Mouse (Mus musculus) large intestine, adult 2 months (tissue): ENCODE measurements around the gene Kpna1. TPM values are rescaled to one million over a fixed set of nuclear protein-coding genes. Genes with fewer than 3 reads are reported as not detected.

ENCODE experiments used
- DNase-seq: peaks from one replicate; pipeline ENCODE4 v3.0.0-alpha.2; 2012; ENCODE audit warnings: low read depth, low spot score
- WGBS: fragments of 180-500 bp; shearing (Covaris S2); methylation state at CpG from one replicate; pipeline ENCODE4 v1.1.7; 2018; 5-methylcytosine and 5-hydroxymethylcytosine counted together
- polyA plus RNA-seq: library from polyadenylated mRNA; depleted of rRNA; stranded (reverse); fragments of >200 nt; gene quantifications from 2 replicates; pipeline ENCODE4 v1.2.3, GENCODE M21; 2012; rRNA removed

Kpna1 gene
- polyA plus RNA-seq, 1 experiment, result 5.7 TPM

- 74% methylated on average over 2 of the region's 2 CpGs for WGBS
- DNase-seq, result no peak
Measured at GRCm38 (mm10) chr16:36063315-36063714, 84.8 kb downstream of the Kpna1 start.

GRCm38 (mm10) chr16:36064904-36065303 is 86.4 kb downstream of the Kpna1 start:
- WGBS, result 83% methylated on average over 5 of the region's 5 CpGs
- no peak for DNase-seq

GRCm38 (mm10) chr16:36067694-36068093 is 89.1 kb downstream of the Kpna1 start:
- DNase-seq, result no peak
- WGBS, result 18% methylated on average over 2 of the region's 2 CpGs

GRCm38 (mm10) chr16:36068356-36068755 is 89.8 kb downstream of the Kpna1 start:
- WGBS, result 23% methylated on average over 3 of the region's 3 CpGs
- no peak for DNase-seq

GRCm38 (mm10) chr16:36069819-36070575 is 91.4 kb downstream of the Kpna1 start:
- peak; percentile 29 for DNase-seq
- WGBS, result 16% methylated on average over 9 of the region's 9 CpGs

- DNase-seq, result no peak
- 1% methylated on average over 16 of the region's 16 CpGs for WGBS
Measured at GRCm38 (mm10) chr16:36071071-36071449, 92.5 kb downstream of the Kpna1 start.

- DNase-seq, result peak; percentile 59
- under 1% methylated on average over 81 of the region's 81 CpGs for WGBS
Measured at GRCm38 (mm10) chr16:36071450-36072379, 93.2 kb downstream of the Kpna1 start, which contains the start of the genes Fam162a and Ccdc58. Gene Fam162a, minus strand, starts transcription at chr16:36071594. Gene Ccdc58, plus strand, starts transcription at chr16:36071685.

GRCm38 (mm10) chr16:36072410-36073011 is 94.0 kb downstream of the Kpna1 start:
- WGBS, result 26% methylated on average over 8 of the region's 8 CpGs
- DNase-seq, result no peak

GRCm38 (mm10) chr16:36074772-36075171 is 96.2 kb downstream of the Kpna1 start:
- 55% methylated on average over 3 of the region's 3 CpGs for WGBS
- DNase-seq, result no peak

- WGBS, result 96% methylated on average over 3 of the region's 3 CpGs
- DNase-seq, result no peak
Measured at GRCm38 (mm10) chr16:36079916-36080315, 101.4 kb downstream of the Kpna1 start.

Other genes starting within 250 kb of the Kpna1 start
- gene Dirc2, start 209.4 kb upstream of the Kpna1 start, polyA plus RNA-seq, result 32.3 and 38.1 TPM in 2 replicates
- gene Hspbap1, start 208.4 kb upstream of the Kpna1 start, polyA plus RNA-seq, result 4.7 and 6.0 TPM in 2 replicates
- 14.1 and 21.4 TPM in 2 replicates for gene Parp14, start 107.2 kb upstream of the Kpna1 start, polyA plus RNA-seq
- gene Parp9, start 40.3 kb upstream of the Kpna1 start, polyA plus RNA-seq, result 20.6 and 27.2 TPM in 2 replicates
- gene Dtx3l, start 39.6 kb upstream of the Kpna1 start, polyA plus RNA-seq, result 19.4 and 30.1 TPM in 2 replicates
- 1.8 and 2.0 TPM in 2 replicates for gene Wdr5b, start 62.4 kb downstream of the Kpna1 start, polyA plus RNA-seq
- gene Fam162a, start 92.8 kb downstream of the Kpna1 start, polyA plus RNA-seq, result 39.6 and 43.6 TPM in 2 replicates
- 14.3 and 16.2 TPM in 2 replicates for gene Ccdc58, start 92.9 kb downstream of the Kpna1 start, polyA plus RNA-seq
- gene Csta1, start 152.5 kb downstream of the Kpna1 start, polyA plus RNA-seq, result not detected in 2 replicates
- not detected in 2 replicates for gene Stfa2l1, start 178.1 kb downstream of the Kpna1 start, polyA plus RNA-seq
- not detected in 2 replicates for gene Gm5483, start 205.5 kb downstream of the Kpna1 start, polyA plus RNA-seq
- gene Gm5416, start 231.7 kb downstream of the Kpna1 start, polyA plus RNA-seq, result not detected in 2 replicates
- 0.40 and 1.1 TPM in 2 replicates for gene 2010005H15Rik, start 242.7 kb downstream of the Kpna1 start, polyA plus RNA-seq